Mouse (Mus musculus): Measurements from ENCODE around the gene Lgi2. TPM values are rescaled to one million over a fixed set of nuclear protein-coding genes. Genes with fewer than 3 reads are reported as not detected.

Gene Lgi2
- total RNA-seq, 2 experiments from 2014 or later, result not detected

Other genes with a start within 250 kb of the Lgi2 start
- not detected in 2 replicates for gene Sod3, start 202.7 kb downstream of the Lgi2 start, total RNA-seq (2014; fragmentation: Nextera tagmentation)
- not detected in 2 replicates for gene Sod3, start 202.7 kb downstream of the Lgi2 start, total RNA-seq (2017)
- 0.47 TPM in 1 of 2 replicates, not detected in the other for gene Ccdc149, start 94.9 kb downstream of the Lgi2 start, total RNA-seq (2014; fragmentation: Nextera tagmentation)
- gene Ccdc149, start 94.9 kb downstream of the Lgi2 start, total RNA-seq (2017), result 0.04 and 0.75 TPM in 2 replicates
- gene Sepsecs, start 103.2 kb upstream of the Lgi2 start, total RNA-seq (2014; fragmentation: Nextera tagmentation), result 14.8 and 15.3 TPM in 2 replicates
- 15.3 and 16.2 TPM in 2 replicates for gene Sepsecs, start 103.2 kb upstream of the Lgi2 start, total RNA-seq (2017)
- 19.1 and 37.3 TPM in 2 replicates for gene Pi4k2b, start 175.1 kb upstream of the Lgi2 start, total RNA-seq (2014; fragmentation: Nextera tagmentation)
- 32.0 and 32.1 TPM in 2 replicates for gene Pi4k2b, start 175.1 kb upstream of the Lgi2 start, total RNA-seq (2017)
- gene Zcchc4, start 208.9 kb upstream of the Lgi2 start, total RNA-seq (2014; fragmentation: Nextera tagmentation), result 24.3 and 28.1 TPM in 2 replicates
- gene Zcchc4, start 208.9 kb upstream of the Lgi2 start, total RNA-seq (2017), result 17.6 and 21.2 TPM in 2 replicates

Data from megakaryocyte-erythroid progenitor cell, adult 5-6 weeks (primary cell).